Mouse (Mus musculus): ENCODE measurements around the gene Dlg4.

DNA sequence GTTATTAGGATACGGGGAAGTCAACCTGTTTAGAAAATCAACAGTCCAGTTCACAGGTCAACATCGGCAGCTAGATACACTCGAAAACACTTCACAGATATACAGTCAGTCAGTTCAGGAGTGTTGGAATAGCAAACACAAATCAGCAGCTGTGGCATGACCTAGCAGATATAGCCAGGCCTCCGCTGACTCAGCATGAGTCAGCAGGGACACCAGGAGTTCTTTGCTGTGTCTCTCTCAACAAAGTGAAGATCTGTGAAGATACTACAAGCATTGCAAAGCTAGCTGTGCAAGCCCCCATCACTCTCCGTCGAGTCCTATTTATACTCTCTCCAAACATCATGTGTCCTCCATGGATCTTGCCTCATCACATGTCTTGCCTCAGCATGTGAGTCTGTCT is 58.8 kb downstream of the Dlg4 start:
- TF ChIP-seq EP300 (IDR thresholded peaks at IDR 0.05; ENCODE audit: low read depth in 1 of 2, low read length in 2 of 2) (peak; percentile 72), JUND (IDR thresholded peaks at IDR 0.05; ENCODE audit: low read depth, low read length) (peak; percentile 62; the same call in 1 of the 2 replicates), USF1 (IDR thresholded peaks at IDR 0.05; ENCODE audit: low read depth, low read length) (no peak), SIN3A (IDR thresholded peaks at IDR 0.05; ENCODE audit: low read length) (peak; percentile 81), POLR2A (IDR thresholded peaks at IDR 0.05; ENCODE audit: control insufficient read depth in 1 of 2, insufficient read depth in 1 of 2, low read depth in 1 of 2, low read length in 2 of 2, poor library complexity in 1 of 2) (no peak), CTCF (IDR thresholded peaks at IDR 0.05 in 2 of 3, conservative IDR thresholded peaks at IDR 0.05 in 1 of 3; ENCODE audit: control insufficient read depth in 1 of 3, insufficient read depth in 1 of 3, low read depth in 2 of 3, low read length in 3 of 3, poor library complexity in 1 of 3, severe bottlenecking in 1 of 3) (no peak), MAFK (IDR thresholded peaks at IDR 0.05; ENCODE audit: borderline replicate concordance, low read depth, low read length) (peak; percentile 99), ELF1 (IDR thresholded peaks at IDR 0.05; ENCODE audit: low read depth, low read length) (no peak), KAT2A (conservative IDR thresholded peaks at IDR 0.05; ENCODE audit: low read depth, low read length) (no peak), UBTF (IDR thresholded peaks at IDR 0.05; ENCODE audit: borderline replicate concordance, insufficient read depth, low read depth, low read length) (no peak), CHD2 (IDR thresholded peaks at IDR 0.05; ENCODE audit: low read length) (no peak), RAD21 (IDR thresholded peaks at IDR 0.05; ENCODE audit: low read depth, low read length) (no peak), MAX (IDR thresholded peaks at IDR 0.05; ENCODE audit: low read length) (0 out of 2 replicates have a peak, but pooled peaks have one; percentile 41)

Measured in MEL (cell line).